Mouse (Mus musculus) embryonic stem cell, embryonic (primary cell): ENCODE measurements around the gene Lypla2.

Experiments
- CTCF ChIA-PET, 4 experiments: fragments of 300-600 bp in 2 of 4; fragments of 350-600 bp in 2 of 4; sonication (Branson Sonifier 250); formaldehyde crosslinking; loops; one replicate each; lab custom pipeline; 2022; ENCODE audit warnings: inconsistent platforms in 2 of 4; lab: Charles Lee
- POLR2A ChIA-PET, 4 experiments: fragments of 300-600 bp in 2 of 4; fragments of 350-600 bp in 2 of 4; sonication (Branson Sonifier 250); formaldehyde crosslinking; loops; one replicate each; lab custom pipeline; 2022; ENCODE audit warnings: antibody characterized with exemption in 4 of 4, inconsistent platforms in 1 of 4; lab: Charles Lee

Lypla2 gene

GRCm38 (mm10) chr4:135985769-135986168 is 13.3 kb upstream of the Lypla2 start:
- CTCF ChIA-PET, result interaction anchor here in 3 of 4 experiments (0.6 to 1.8 kb wide), 4 partner anchors 20 to 277 kb away, joined by 3 to 10 read pairs (median 3); no protein-coding TSS in a partner anchor
- POLR2A ChIA-PET, result interaction anchor here in 2 of 4 experiments (0.8 to 6.3 kb wide), 29 partner anchors 10 to 195 kb away, joined by 3 to 78 read pairs (median 6); partner anchors contain the start of genes Fuca1 (in 2 of the 2), Gale (in 2 of the 2), Lypla2 (in 2 of the 2) and Rpl11 (in 2 of the 2)

DNA sequence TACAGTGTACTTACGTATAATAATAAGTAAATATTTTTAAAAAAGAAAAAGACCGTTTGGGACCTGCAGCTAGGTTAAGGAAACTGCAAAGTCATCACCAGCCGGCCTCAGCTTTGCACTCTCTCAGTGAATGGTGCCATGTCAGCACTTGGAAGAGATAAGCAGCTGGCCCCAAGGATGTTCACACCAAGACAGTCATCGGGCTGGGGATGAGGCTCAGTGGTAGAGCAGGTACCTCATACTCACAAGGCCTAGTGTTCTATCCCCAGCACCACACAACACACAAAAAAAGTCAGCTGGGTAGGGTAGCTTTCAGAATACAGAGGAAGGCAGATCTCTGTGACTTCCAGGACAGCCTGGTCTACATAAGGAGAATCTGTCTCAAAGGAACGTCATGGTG is 12.8 kb upstream of the Lypla2 start:
- POLR2A ChIA-PET, result interaction anchor here in 2 of 4 experiments (0.6 to 6.3 kb wide), 16 partner anchors 11 to 110 kb away, joined by 3 to 78 read pairs (median 6); partner anchors contain the start of genes Gale (in 2 of the 2), Lypla2 (in 2 of the 2), Fuca1 (in 1 of the 2) and Rpl11 (in 1 of the 2)
- CTCF ChIA-PET, result interaction anchor here in 1 of 4 experiments (0.6 kb wide), 1 partner anchor 54 kb away, joined by 6 read pairs; no protein-coding TSS in a partner anchor

DNA sequence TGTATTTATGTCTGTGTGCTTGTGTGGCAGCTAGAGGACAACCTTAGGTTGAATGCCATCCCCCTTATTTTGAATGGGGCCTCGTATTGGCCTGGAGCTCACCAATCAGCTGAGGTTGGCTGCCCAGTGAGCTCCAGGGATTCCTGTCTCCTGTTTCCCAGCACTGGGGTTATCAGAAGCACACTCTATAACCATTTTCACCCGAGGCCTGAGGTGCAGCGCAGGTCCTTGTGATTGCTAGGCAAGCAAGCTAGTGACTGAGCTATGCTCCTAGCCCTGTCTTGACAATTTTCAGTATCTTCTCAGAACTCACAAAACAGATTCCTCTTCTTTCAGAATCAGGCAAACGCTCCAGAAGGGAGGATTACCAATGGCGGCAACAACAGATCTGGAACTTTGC is 12.1 kb upstream of the Lypla2 start:
- CTCF ChIA-PET, result interaction anchor here in 1 of 4 experiments (0.8 to 1.8 kb wide), 3 partner anchors 11 to 275 kb away, joined by 3 to 6 read pairs (median 3); no protein-coding TSS in a partner anchor

DNA sequence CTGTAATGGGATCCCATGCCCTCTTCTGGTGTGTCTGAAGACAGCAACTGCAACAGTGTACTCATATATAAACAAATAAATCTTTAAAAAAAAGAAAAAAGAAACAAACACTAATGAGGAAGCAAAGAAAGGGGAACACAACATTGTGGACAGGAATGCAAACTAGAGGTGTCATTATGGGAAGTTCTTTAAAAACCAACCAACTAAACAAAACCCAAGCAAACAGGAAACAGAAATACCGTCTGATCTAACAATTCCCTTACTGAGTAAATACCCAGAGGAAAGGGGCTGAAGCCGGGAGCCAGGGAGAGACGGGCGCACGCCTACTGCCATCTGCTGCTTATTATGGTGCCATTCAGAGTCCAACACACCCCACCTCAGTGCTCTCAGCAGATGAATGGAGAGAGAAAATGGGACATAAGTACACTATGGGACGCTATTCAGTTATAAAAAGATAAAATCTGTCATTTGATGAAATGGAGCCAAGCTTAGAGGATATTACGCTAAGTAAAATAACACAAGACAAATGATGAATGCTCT is 9.2 kb upstream of the Lypla2 start:
- ChIA-PET POLR2A (interaction anchor here in 1 of 4 experiments (0.6 to 0.7 kb wide), 2 partner anchors 19 to 84 kb away, joined by 3 read pairs; no protein-coding TSS in a partner anchor), CTCF (interaction anchor here in 1 of 4 experiments (0.6 kb wide), 1 partner anchor 95 kb away, joined by 3 read pairs; no protein-coding TSS in a partner anchor)

More for the DNA sequence above, 12.1 kb upstream of the Lypla2 start:
- POLR2A ChIA-PET, result interaction anchor here in 3 of 4 experiments (0.6 to 6.3 kb wide), 11 partner anchors 12 to 107 kb away, joined by 3 to 78 read pairs (median 5); partner anchors contain the start of genes Gale (in 2 of the 3), Lypla2 (in 2 of the 3) and Rpl11 (in 1 of the 3)

DNA sequence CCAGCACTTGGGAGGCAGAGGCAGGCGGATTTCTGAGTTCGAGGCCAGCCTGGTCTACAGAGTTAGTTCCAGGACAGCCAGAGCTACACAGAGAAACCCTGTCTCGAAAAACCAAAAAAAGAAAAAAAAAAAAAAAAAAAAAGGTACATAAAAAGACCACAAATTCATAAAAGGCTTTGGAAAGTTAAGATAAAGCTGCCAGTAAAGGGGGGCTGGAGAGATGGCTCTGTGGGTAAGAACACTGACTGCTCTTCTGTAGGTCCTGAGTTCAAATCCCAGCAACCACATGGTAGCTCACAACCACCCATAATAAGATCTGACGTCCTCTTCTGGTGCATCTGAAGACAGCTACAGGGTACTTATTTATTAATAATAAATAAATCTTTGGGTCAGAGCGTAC is 7.8 kb upstream of the Lypla2 start:
- ChIA-PET POLR2A (interaction anchor here (0.5 to 2.9 kb wide), 10 partner anchors 8 to 282 kb away, joined by 3 to 11 read pairs (median 5); partner anchors contain the start of genes Gale (in 1 of the 4), Lypla2 (in 1 of the 4) and Rpl11 (in 1 of the 4)), CTCF (interaction anchor here in 3 of 4 experiments (0.6 to 1.2 kb wide), 4 partner anchors 8 to 32 kb away, joined by 3 to 7 read pairs (median 4); partner anchors contain the start of gene Lypla2 (in 1 of the 3))

GRCm38 (mm10) chr4:135976146-135976545 is 3.7 kb upstream of the Lypla2 start:
- CTCF ChIA-PET, result interaction anchor here in 1 of 4 experiments (0.5 to 1.2 kb wide), 2 partner anchors 10 to 284 kb away, joined by 3 read pairs; no protein-coding TSS in a partner anchor

GRCm38 (mm10) chr4:135972911-135973811 is 735 bp upstream of the Lypla2 start:
- CTCF ChIA-PET, result interaction anchor here (0.5 to 1.7 kb wide), 7 partner anchors 9 to 680 kb away, joined by 3 to 7 read pairs (median 4); partner anchors contain the start of gene Gale (in 1 of the 4)

More at GRCm38 (mm10) chr4:135976146-135976545, 3.7 kb upstream of the Lypla2 start:
- POLR2A ChIA-PET, result interaction anchor here in 2 of 4 experiments (0.6 to 8.1 kb wide), 7 partner anchors 10 to 121 kb away, joined by 3 to 78 read pairs (median 4); partner anchors contain the start of genes Pithd1 (in 2 of the 2), Gale (in 1 of the 2) and Srsf10 (in 1 of the 2)

DNA sequence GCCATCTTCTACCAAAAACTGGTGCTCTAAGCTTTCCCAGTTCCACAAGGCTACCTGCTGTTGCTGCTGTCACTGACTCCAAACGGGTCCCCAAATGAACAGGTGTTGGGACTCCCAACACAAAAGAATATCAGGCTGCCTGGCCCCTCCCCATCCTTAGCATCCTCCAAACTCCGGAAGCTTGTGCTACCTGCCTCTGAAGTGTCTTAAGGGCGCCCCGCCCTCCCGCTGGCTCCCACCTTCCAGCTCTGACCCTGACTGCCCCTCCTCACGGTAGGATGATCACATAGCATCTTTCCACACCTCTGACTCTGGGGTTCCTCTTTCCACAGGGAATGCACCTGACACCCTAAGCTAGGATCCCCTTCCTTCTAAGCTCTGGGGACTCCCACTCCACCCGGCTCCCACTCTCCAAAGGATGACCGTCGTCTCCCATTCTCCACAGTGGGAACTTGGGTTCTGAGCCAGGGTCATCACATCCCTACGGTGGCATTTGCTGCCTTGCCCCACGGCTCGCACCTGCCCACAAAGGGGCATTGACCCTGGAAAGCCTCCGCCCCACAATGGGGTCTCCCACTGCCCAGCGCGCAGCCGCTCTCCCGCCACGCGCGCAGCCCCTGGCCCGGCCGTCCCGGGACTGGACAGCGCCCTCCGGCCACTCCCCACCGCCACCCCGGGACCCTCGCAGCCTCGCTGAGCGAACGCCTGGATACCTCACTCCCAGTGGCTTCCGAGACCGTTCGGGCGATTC is 446 bp downstream of the Lypla2 start:
- POLR2A ChIA-PET, result interaction anchor here (0.7 to 8.1 kb wide), 23 partner anchors 8 to 634 kb away, joined by 3 to 78 read pairs (median 5); partner anchors contain the start of genes Gale (in 4 of the 4), Pithd1 (in 3 of the 4), E2f2 (in 1 of the 4) and Rpl11 (in 1 of the 4)
- CTCF ChIA-PET, result interaction anchor here (0.6 to 1.2 kb wide), 10 partner anchors 8 to 314 kb away, joined by 3 to 7 read pairs (median 3); partner anchors contain the start of genes Pithd1 (in 1 of the 4) and Rpl11 (in 1 of the 4)

More at GRCm38 (mm10) chr4:135972911-135973811, 735 bp upstream of the Lypla2 start:
- POLR2A ChIA-PET, result interaction anchor here (0.6 to 8.1 kb wide), 24 partner anchors 9 to 725 kb away, joined by 3 to 78 read pairs (median 5); partner anchors contain the start of genes Gale (in 4 of the 4), Pithd1 (in 3 of the 4) and Rpl11 (in 1 of the 4)

GRCm38 (mm10) chr4:135970585-135970984 is 1.8 kb downstream of the Lypla2 start:
- POLR2A ChIA-PET, result interaction anchor here (0.5 to 8.1 kb wide), 8 partner anchors 9 to 144 kb away, joined by 3 to 78 read pairs (median 4); partner anchors contain the start of genes Pithd1 (in 3 of the 4) and Rpl11 (in 1 of the 4)
- CTCF ChIA-PET, result interaction anchor here in 1 of 4 experiments (0.8 kb wide), 1 partner anchor 50 kb away, joined by 3 read pairs; the partner anchor contains the start of gene Fuca1

DNA sequence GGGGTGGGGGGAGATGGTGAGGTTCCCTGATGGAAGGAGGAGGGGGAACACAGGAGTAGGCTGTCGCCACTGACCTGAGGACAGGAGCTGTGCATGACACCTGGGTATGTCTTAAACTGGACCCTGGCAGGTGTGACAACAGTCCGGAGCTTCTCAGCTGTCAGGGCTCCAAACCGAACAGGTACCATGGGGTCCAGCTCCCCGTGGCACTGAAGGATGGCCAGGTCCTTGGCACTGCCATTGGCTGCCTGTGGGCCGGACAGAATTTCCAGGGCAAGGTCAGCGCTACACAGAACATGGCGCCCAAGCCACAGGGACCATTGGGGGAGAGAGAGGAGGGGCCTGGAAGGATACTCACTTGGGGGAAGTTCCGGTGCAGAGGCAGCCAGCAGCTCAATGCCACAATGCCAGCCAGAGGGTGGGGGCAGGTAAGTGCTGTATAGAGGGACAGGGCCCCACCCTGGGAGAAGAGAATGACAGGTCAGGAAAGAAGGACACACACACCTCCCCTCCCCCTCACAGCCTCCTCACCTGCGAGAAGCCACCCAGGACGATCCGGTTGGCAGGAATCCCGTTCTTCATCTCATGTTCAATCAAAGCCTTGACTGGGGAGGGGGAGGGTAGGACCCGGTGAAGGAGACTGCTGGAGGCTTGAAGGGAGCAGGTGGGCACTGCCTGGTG is 3.2 kb downstream of the Lypla2 start:
- POLR2A ChIA-PET, result interaction anchor here in 3 of 4 experiments (0.6 to 8.1 kb wide), 12 partner anchors 17 to 415 kb away, joined by 3 to 78 read pairs (median 4); partner anchors contain the start of genes Pithd1 (in 2 of the 3), Rpl11 (in 2 of the 3) and Cnr2 (in 1 of the 3)
- CTCF ChIA-PET, result interaction anchor here in 1 of 4 experiments (0.8 kb wide), 1 partner anchor 49 kb away, joined by 3 read pairs; the partner anchor contains the start of gene Fuca1

DNA sequence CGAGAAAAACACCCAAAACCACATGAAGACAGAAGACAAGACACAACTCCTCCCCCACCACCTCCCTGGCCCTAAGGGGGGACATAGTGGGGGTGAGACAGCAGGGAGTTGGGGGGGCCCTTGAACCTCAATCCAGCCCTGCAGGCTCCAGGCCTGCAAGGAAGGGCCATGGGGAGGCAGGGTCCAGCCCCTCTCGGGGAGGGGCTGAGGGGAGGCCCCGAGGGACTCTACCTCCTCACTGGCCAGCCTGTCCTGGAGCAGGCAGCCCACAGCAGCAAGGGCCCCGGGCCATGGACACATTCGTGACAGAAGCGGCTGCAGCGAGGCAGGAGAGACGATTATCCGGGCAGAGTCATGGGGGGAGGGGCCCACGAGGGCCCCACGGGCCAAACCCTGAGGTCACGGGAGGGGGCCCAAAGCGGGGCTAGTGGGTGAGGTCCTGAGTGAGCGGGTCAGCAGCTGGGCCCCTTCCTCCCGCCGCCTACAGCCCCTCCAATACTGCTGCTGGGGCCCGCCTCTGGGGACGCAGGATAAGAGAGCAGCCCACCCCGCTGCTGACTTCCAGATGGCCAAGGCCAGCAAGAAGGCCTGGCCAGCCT is 4.1 kb downstream of the Lypla2 start:
- POLR2A ChIA-PET, result interaction anchor here in 3 of 4 experiments (0.6 to 2.2 kb wide), 10 partner anchors 18 to 85 kb away, joined by 3 to 7 read pairs (median 4); partner anchors contain the start of genes Rpl11 (in 2 of the 3) and Pithd1 (in 1 of the 3)
- CTCF ChIA-PET, result interaction anchor here in 2 of 4 experiments (0.5 to 0.8 kb wide), 2 partner anchors 14 to 48 kb away, joined by 3 read pairs; partner anchors contain the start of gene Fuca1 (in 1 of the 2)

GRCm38 (mm10) chr4:135967086-135967760 is 5.2 kb downstream of the Lypla2 start:
- ChIA-PET POLR2A (interaction anchor here in 3 of 4 experiments (0.6 to 2.2 kb wide), 7 partner anchors 12 to 646 kb away, joined by 3 to 7 read pairs (median 4); partner anchors contain the start of genes Rpl11 (in 2 of the 3) and Pithd1 (in 1 of the 3)), CTCF (interaction anchor here in 1 of 4 experiments (0.7 kb wide), 1 partner anchor 15 kb away, joined by 3 read pairs; no protein-coding TSS in a partner anchor)

GRCm38 (mm10) chr4:135966283-135966682 is 6.1 kb downstream of the Lypla2 start:
- ChIA-PET POLR2A (interaction anchor here in 3 of 4 experiments (0.5 to 8.8 kb wide), 8 partner anchors 11 to 689 kb away, joined by 3 to 71 read pairs (median 4); partner anchors contain the start of genes Hmgcl (in 1 of the 3) and Pithd1 (in 1 of the 3)), CTCF (interaction anchor here in 2 of 4 experiments (0.6 to 1.4 kb wide), 2 partner anchors 10 to 20 kb away, joined by 3 read pairs; no protein-coding TSS in a partner anchor)

- ChIA-PET CTCF (interaction anchor here in 2 of 4 experiments (0.5 to 1.8 kb wide), 3 partner anchors 21 to 183 kb away, joined by 3 to 10 read pairs (median 3); partner anchors contain the start of gene Fuca1 (in 1 of the 2)), POLR2A (interaction anchor here in 2 of 4 experiments (1.2 to 8.8 kb wide), 7 partner anchors 8 to 83 kb away, joined by 4 to 71 read pairs (median 5); partner anchors contain the start of genes Hmgcl (in 1 of the 2), Lypla2 (in 1 of the 2) and Pithd1 (in 1 of the 2))
Measured at GRCm38 (mm10) chr4:135965113-135965512, 7.3 kb downstream of the Lypla2 start.
